Mouse (Mus musculus): ENCODE results near the gene Kif23.

DNA sequence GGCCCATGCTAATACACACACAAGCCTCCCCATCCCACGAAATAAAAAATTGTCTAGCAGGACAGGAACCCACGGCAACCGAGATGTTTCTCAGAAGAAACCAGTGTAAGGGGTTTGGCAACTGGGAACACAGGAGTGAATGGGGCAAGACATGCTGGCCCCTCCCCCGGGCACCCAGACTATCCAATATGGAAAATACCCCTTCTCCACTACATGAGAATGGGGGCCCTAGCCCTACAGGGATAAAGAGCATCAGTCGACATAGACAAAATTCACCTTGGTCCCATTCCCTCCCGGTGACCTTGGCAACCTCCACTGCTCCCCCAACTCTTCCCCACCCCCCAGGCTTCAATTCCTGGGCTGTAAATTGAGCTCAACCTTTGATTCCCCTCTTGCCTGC lies 74.7 kb downstream of the Kif23 start:
- no peak for TF ChIP-seq CTCF (IDR thresholded peaks at IDR 0.05; ENCODE audit: borderline replicate concordance, extremely low read depth, insufficient read depth, insufficient read length)
- no peak for TF ChIP-seq POLR2A (IDR thresholded peaks at IDR 0.05; ENCODE audit: borderline replicate concordance, extremely low read depth, insufficient read depth, insufficient read length, poor library complexity, severe bottlenecking)

Data from brain, embryonic 14.5 days (tissue).